Mouse (Mus musculus): Measurements from ENCODE around the gene Cela1. TPM values are rescaled to one million over a fixed set of nuclear protein-coding genes. Genes with fewer than 3 reads are reported as not detected.

Gene Cela1
- total RNA-seq, 2 experiments from 2014 or later = 0.87 to 1.7 TPM

- DNase-seq (ENCODE audit: low spot score in 2 of 2) = no peak
Measured at GRCm38 (mm10) chr15:100637661-100638060, 50.1 kb downstream of the Cela1 start.

- no peak for DNase-seq (ENCODE audit: low spot score in 2 of 2)
Measured at GRCm38 (mm10) chr15:100636700-100637501, 50.8 kb downstream of the Cela1 start, which contains the start of gene Smagp. TSS of gene Smagp (minus strand) at chr15:100636940.

DNA sequence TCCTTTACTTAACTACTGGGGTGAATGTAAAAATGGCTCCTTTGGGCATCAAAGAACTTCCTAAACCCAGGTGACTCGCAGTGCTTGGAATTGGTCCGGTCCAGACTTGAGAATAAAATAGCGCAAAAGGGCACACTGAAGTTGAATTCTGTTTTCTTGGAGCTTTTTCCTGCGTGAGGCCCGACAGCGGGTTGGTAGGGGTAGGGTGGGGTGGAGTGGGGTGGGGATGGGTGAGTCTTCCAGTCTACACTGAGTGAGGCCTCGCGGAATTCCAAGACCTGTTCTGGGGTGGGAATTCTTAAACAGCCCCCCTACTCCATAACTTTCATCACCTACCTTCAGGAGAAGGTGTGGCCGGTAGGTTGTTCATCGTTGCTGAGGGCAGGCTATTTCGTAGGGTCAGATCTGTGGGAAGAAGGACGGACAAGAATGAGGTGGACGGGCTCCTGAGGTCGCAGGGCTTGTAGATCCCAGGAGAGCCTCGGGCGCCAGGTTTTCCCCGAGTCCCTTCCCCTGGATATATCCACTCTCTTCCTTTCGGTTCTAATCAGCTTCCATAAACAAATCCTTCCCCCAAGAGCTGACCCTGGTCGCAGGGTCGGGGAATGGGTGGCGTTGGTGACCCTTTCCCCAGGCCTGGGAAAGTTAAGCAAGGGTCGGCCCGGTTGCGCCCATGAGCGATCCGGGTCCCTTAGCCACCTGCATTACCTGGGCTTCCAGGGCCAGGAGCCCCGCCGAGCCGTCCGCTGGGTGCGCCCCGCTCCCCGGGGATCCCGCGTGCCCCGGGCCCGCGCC is 51.7 kb downstream of the Cela1 start:
- DNase-seq (ENCODE audit: low spot score in 2 of 2) = no peak

- DNase-seq (ENCODE audit: low spot score in 2 of 2) = no peak
Measured at GRCm38 (mm10) chr15:100635239-100635638, 52.5 kb downstream of the Cela1 start.

DNA sequence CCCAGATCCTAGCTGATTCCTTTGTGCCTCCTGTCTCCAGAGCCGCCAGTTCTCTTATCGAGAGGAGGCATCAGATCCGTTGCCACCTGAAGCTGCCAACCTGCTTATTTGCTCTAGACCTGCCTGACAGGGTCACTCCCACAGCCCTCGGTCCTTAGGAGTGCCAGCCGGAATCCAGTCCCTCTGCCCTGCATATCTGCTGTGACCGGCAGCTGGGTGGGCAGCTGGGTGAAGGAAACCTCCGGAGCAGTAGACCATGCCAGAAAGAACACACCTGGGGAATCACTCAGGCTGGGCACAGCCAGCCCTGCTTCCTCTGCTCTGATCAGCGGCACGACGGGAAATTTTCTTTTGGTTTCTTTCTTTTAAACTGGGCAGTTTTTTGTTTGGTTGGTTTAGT is 54.4 kb downstream of the Cela1 start:
- no peak for DNase-seq (ENCODE audit: low spot score in 2 of 2)

GRCm38 (mm10) chr15:100632323-100632722 is 55.4 kb downstream of the Cela1 start:
- no peak for DNase-seq (ENCODE audit: low spot score in 2 of 2)

DNA sequence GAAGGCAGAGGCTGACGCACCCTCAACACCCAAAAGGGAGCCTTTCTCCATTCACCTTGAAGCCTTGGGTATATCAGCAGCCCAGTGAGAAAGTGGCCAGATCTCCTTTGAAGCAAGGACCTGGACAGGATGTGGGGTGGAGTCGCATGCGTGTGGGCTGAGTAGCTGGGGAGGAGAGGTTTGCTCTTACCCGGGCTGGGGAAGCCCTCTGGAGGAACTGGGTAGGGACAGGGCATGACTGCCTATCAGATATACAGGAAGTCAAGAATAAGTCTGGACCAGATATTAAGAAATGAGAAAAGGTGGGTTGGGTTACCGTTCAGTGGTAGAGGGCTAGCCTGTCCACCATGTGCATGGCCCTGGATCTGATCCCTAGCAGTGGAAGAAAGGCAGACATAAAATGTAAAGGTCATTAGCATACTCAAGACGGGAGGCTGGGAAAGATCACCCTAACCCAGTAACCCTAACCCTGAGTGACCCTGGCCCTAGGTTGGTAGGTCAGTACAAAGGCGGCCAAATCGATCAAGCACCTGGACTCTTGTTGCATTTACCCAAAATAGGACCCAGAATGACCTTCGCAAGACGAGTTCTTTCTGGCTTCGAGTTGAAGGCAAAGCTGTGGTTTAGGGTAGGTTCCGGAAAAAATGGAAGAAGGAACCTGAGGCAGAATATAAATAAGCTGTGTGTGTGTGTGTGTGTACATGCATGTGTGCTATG is 56.1 kb downstream of the Cela1 start:
- no peak for DNase-seq (ENCODE audit: low spot score in 2 of 2)

DNA sequence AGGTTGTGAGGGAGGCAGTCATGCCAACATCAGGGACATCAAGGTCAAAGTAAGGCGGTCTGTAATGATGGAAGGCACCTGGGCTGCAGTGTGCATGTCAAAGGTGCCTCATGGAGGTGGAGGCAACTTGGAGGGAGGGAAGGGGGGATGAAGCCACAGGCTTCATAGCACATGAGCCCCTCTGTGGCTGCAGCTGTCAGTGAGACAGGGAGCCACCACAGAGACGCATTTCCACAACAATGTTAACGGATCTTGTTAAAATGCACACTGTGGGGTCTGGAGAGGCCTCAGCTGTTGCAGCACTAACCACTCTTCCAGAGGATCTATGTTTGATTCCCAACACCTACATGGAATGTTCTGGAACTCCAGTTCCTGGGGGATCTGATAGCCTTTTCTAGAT is 57.6 kb downstream of the Cela1 start:
- no peak for DNase-seq (ENCODE audit: low spot score in 2 of 2)

DNA sequence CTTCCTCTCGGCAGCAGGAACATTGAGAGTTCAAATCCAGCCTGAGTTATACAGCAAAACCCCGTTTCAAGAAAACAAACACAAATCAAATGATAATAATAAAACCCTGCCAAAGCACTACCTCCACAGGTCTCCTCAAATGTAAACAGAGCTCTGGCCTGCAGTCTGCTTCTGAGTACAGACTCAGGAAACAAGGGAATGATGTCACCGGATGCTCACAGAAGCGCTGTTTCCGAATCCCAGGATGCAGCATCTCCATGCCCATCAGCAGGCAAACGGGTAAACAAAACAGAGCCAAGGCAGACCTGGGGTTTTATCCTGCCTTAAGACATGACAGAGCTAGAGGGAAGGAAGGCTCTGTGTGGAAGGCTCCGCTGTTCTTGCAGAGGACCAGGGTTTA is 58.9 kb downstream of the Cela1 start:
- DNase-seq (ENCODE audit: low spot score in 2 of 2) = no peak

DNA sequence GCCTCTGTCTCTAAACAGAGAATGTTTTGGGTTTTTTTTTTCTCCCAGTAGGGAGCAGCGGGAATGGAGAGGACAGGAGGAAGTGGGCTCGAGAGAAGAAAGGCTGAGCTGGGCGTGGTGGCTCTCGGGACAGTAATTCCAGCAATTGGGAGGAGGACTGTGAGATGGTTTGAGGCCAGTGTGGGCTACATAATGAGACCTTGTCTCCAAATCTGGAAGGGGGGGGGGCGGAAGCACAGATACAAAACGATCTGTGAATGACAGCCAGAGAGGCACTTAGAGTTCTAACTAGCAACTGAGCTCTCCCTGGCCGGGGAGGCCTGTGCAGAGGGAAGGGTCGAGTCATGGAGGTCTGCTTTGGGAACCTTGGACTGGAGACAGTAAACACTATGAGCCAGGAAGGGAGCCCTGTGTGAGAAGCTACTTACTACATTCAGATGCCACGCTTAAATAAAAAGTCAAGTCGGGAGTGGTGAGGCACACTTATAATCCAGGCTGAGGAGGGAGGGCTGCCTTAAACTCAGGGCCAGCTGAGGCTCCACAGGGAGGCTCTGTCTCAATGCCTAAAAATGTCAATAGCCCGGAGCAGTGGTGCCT is 59.8 kb downstream of the Cela1 start:
- DNase-seq (ENCODE audit: low spot score in 2 of 2) = no peak

DNA sequence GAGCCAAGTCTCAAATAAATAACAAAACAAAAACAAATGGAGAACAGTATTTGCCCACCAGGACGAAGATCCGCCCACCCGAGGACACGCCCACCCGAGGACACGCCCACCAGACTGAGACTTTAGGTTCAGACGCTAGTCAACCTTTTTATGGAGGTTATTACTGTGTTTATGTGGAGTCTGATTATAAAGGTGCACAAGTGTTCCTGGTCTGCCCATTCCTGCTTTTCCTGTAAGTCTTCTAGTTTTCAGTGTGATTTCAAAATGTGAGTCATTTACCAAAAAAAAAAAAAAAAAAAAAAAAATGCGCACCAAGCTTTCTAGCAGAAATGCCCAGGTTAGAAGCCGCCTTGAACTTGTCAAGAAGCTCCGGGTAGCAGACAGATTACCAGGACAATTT is 60.4 kb downstream of the Cela1 start:
- DNase-seq (ENCODE audit: low spot score in 2 of 2) = no peak

GRCm38 (mm10) chr15:100624435-100624834 is 63.3 kb downstream of the Cela1 start:
- DNase-seq (ENCODE audit: low spot score in 2 of 2) = no peak

Small RNA genes within 50 kb of the gene (microRNA-seq; reads per million reads assigned to microRNA genes)
- 0 reads per million in 2 experiments for gene Mir6961

Other genes with a start within 250 kb of the Cela1 start
- gene Letmd1, start 218.9 kb downstream of the Cela1 start, total RNA-seq (2021) = 10 to 100 TPM; 67.8 to 79.1 TPM
- 10 to 100 TPM; 34.5 to 34.7 TPM for gene Csrnp2, start 192.4 kb downstream of the Cela1 start, total RNA-seq (2021)
- gene Tfcp2, start 135.9 kb downstream of the Cela1 start, total RNA-seq (2021) = 10 to 100 TPM; 28.8 to 34.1 TPM
- 100 to 1,000 TPM; 104 to 107 TPM for gene Pou6f1, start 87.9 kb downstream of the Cela1 start, total RNA-seq (2021)
- 10 to 100 TPM; 78.4 to 92.4 TPM for gene Dazap2, start 72.6 kb downstream of the Cela1 start, total RNA-seq (2021)
- gene Smagp, start 51.0 kb downstream of the Cela1 start, total RNA-seq (2021) = 1 to 10 TPM; 1.7 to 4.1 TPM
- gene Bin2, start 18.4 kb downstream of the Cela1 start, total RNA-seq (2021) = 1 to 10 TPM; 3.9 to 4.8 TPM
- gene Galnt6, start 41.5 kb upstream of the Cela1 start, total RNA-seq (2021) = under 1 TPM; 0.49 to 0.87 TPM
- 10 to 100 TPM; 82.1 to 84.7 TPM for gene Slc4a8, start 73.8 kb upstream of the Cela1 start, total RNA-seq (2021)
- 100 to 1,000 TPM; 174 to 175 TPM for gene Scn8a, start 181.9 kb upstream of the Cela1 start, total RNA-seq (2021)